Mouse (Mus musculus): ENCODE data around the gene Cldn34b2. TPM values are rescaled to one million over a fixed set of nuclear protein-coding genes. Genes with fewer than 3 reads are reported as not detected.
"Not testable (repeated sequence)": the region's sequence is repeated elsewhere in the genome, so short reads cannot be mapped to it uniquely, and the experiment has no call there.

Gene Cldn34b2
- not detected in 2 replicates for polyA plus RNA-seq (2016; fragmentation: Nextera tagmentation; extraction: Ambion mirVana)

GRCm38 (mm10) chrX:155128312-155128711 is at the start of gene Cldn34b2:
Gene Cldn34b2 (minus strand): TSS chrX:155128412.
- not testable (repeated sequence) for H3K36me3 ChIP-seq; H3K4me3 ChIP-seq; H3K4me2 ChIP-seq (replicated peaks); H3K27ac ChIP-seq (replicated peaks); H3K9me3 ChIP-seq; H3K9ac ChIP-seq (replicated peaks); H3K27me3 ChIP-seq; H3K4me1 ChIP-seq; ATAC-seq (ENCODE audit: low FRiP score, low read depth)
- WGBS, result 82% methylated on average over 3 of the region's 3 CpGs

- no peak for ATAC-seq (ENCODE audit: low FRiP score, low read depth)
- WGBS, result 78% methylated on average over 2 of the region's 2 CpGs
- no peaks in the 10 kb centered on the region for H3K27me3 ChIP-seq
- H3K27ac ChIP-seq (replicated peaks), result no peak overlapping the region
- 0 out of 2 replicates have a peak, but pooled peaks cover 3% of the 10 kb centered on the region for H3K9me3 ChIP-seq
- H3K4me3 ChIP-seq, result no peak overlapping the region
- H3K4me1 ChIP-seq, result no peaks in the 10 kb centered on the region
- no peak overlapping the region for H3K9ac ChIP-seq (replicated peaks)
- H3K4me2 ChIP-seq (replicated peaks), result no peak overlapping the region
- no peaks in the 10 kb centered on the region for H3K36me3 ChIP-seq
Observed at GRCm38 (mm10) chrX:155177640-155178039, 49.4 kb upstream of the Cldn34b2 start.

- Histone ChIP-seq H3K27ac (replicated peaks) (no peak overlapping the region), H3K4me1 (no peaks in the 10 kb centered on the region), H3K4me2 (replicated peaks) (no peak overlapping the region), H3K4me3 (no peak overlapping the region), H3K9ac (replicated peaks) (no peak overlapping the region), H3K27me3 (no peaks in the 10 kb centered on the region), H3K36me3 (no peaks in the 10 kb centered on the region), H3K9me3 (0 out of 2 replicates have a peak, but pooled peaks cover 3% of the 10 kb centered on the region)
- 80% methylated on average over 2 of the region's 2 CpGs for WGBS
- ATAC-seq (ENCODE audit: low FRiP score, low read depth), result no peak
Observed at GRCm38 (mm10) chrX:155177230-155177629, 49.0 kb upstream of the Cldn34b2 start.

GRCm38 (mm10) chrX:155175568-155175967 is 47.4 kb upstream of the Cldn34b2 start:
- Histone ChIP-seq H3K36me3 (no peaks in the 10 kb centered on the region), H3K4me3 (no peak overlapping the region), H3K9me3 (0 out of 2 replicates have a peak, but pooled peaks cover 3% of the 10 kb centered on the region), H3K4me1 (no peaks in the 10 kb centered on the region), H3K27ac (replicated peaks) (no peak overlapping the region), H3K27me3 (no peaks in the 10 kb centered on the region), H3K9ac (replicated peaks) (no peak overlapping the region), H3K4me2 (replicated peaks) (no peak overlapping the region)
- ATAC-seq (ENCODE audit: low FRiP score, low read depth), result no peak
- 79% methylated on average over 4 of the region's 4 CpGs for WGBS

- Histone ChIP-seq H3K4me2 (replicated peaks) (no peak overlapping the region), H3K9me3 (0 out of 2 replicates have a peak, but pooled peaks cover 3% of the 10 kb centered on the region), H3K9ac (replicated peaks) (no peak overlapping the region), H3K4me3 (no peak overlapping the region), H3K4me1 (no peaks in the 10 kb centered on the region), H3K27ac (replicated peaks) (no peak overlapping the region), H3K27me3 (no peaks in the 10 kb centered on the region), H3K36me3 (no peaks in the 10 kb centered on the region)
- no peak for ATAC-seq (ENCODE audit: low FRiP score, low read depth)
Observed at GRCm38 (mm10) chrX:155172310-155172709, 44.1 kb upstream of the Cldn34b2 start.

GRCm38 (mm10) chrX:155171754-155172153 is 43.5 kb upstream of the Cldn34b2 start:
- WGBS, result 65% methylated on average over 1 of the region's 1 CpGs
- Histone ChIP-seq H3K9ac (replicated peaks) (no peak overlapping the region), H3K4me2 (replicated peaks) (no peak overlapping the region), H3K27me3 (no peaks in the 10 kb centered on the region), H3K27ac (replicated peaks) (no peak overlapping the region), H3K4me3 (no peak overlapping the region), H3K9me3 (0 out of 2 replicates have a peak, but pooled peaks cover 3% of the 10 kb centered on the region), H3K36me3 (no peaks in the 10 kb centered on the region), H3K4me1 (no peaks in the 10 kb centered on the region)
- no peak for ATAC-seq (ENCODE audit: low FRiP score, low read depth)

GRCm38 (mm10) chrX:155169886-155170285 is 41.7 kb upstream of the Cldn34b2 start:
- WGBS, result 96% methylated on average over 8 of the region's 8 CpGs

GRCm38 (mm10) chrX:155167667-155168066 is 39.5 kb upstream of the Cldn34b2 start:
- 85% methylated on average over 3 of the region's 3 CpGs for WGBS
- no peak overlapping the region for H3K27ac ChIP-seq (replicated peaks)
- H3K4me3 ChIP-seq, result no peak overlapping the region
- ATAC-seq (ENCODE audit: low FRiP score, low read depth), result no peak
- no peaks in the 10 kb centered on the region for H3K27me3 ChIP-seq
- no peak overlapping the region for H3K4me2 ChIP-seq (replicated peaks)
- H3K36me3 ChIP-seq, result no peaks in the 10 kb centered on the region
- no peak overlapping the region for H3K9ac ChIP-seq (replicated peaks)
- H3K9me3 ChIP-seq, result no peaks in the 10 kb centered on the region
- H3K4me1 ChIP-seq, result no peaks in the 10 kb centered on the region

More at GRCm38 (mm10) chrX:155169886-155170285, 41.7 kb upstream of the Cldn34b2 start:
- Histone ChIP-seq H3K4me2 (replicated peaks) (no peak overlapping the region), H3K9me3 (0 out of 2 replicates have a peak, but pooled peaks cover 3% of the 10 kb centered on the region), H3K27ac (replicated peaks) (no peak overlapping the region), H3K4me3 (no peak overlapping the region), H3K9ac (replicated peaks) (no peak overlapping the region), H3K27me3 (no peaks in the 10 kb centered on the region), H3K4me1 (no peaks in the 10 kb centered on the region), H3K36me3 (no peaks in the 10 kb centered on the region)
- no peak for ATAC-seq (ENCODE audit: low FRiP score, low read depth)

GRCm38 (mm10) chrX:155166313-155166712 is 38.1 kb upstream of the Cldn34b2 start:
- H3K9ac ChIP-seq (replicated peaks), result no peak overlapping the region
- H3K9me3 ChIP-seq, result no peaks in the 10 kb centered on the region
- WGBS, result 78% methylated on average over 2 of the region's 2 CpGs
- ATAC-seq (ENCODE audit: low FRiP score, low read depth), result no peak
- H3K4me2 ChIP-seq (replicated peaks), result no peak overlapping the region
- no peak overlapping the region for H3K4me3 ChIP-seq
- H3K27me3 ChIP-seq, result no peaks in the 10 kb centered on the region
- no peaks in the 10 kb centered on the region for H3K36me3 ChIP-seq
- no peak overlapping the region for H3K27ac ChIP-seq (replicated peaks)
- H3K4me1 ChIP-seq, result no peaks in the 10 kb centered on the region

- no peak overlapping the region for H3K4me2 ChIP-seq (replicated peaks)
- 73% methylated on average over 1 of the region's 1 CpGs for WGBS
- no peaks in the 10 kb centered on the region for H3K27me3 ChIP-seq
- H3K36me3 ChIP-seq, result no peaks in the 10 kb centered on the region
- no peaks in the 10 kb centered on the region for H3K4me1 ChIP-seq
- no peak overlapping the region for H3K9ac ChIP-seq (replicated peaks)
- H3K4me3 ChIP-seq, result no peak overlapping the region
- no peaks in the 10 kb centered on the region for H3K9me3 ChIP-seq
- ATAC-seq (ENCODE audit: low FRiP score, low read depth), result no peak
- H3K27ac ChIP-seq (replicated peaks), result no peak overlapping the region
Observed at GRCm38 (mm10) chrX:155163553-155163952, 35.3 kb upstream of the Cldn34b2 start.

GRCm38 (mm10) chrX:155151868-155152267 is 23.7 kb upstream of the Cldn34b2 start:
- Histone ChIP-seq H3K4me3 (no peak overlapping the region), H3K4me1 (no peaks in the 10 kb centered on the region), H3K4me2 (replicated peaks) (no peak overlapping the region), H3K27me3 (no peaks in the 10 kb centered on the region), H3K36me3 (no peaks in the 10 kb centered on the region), H3K9me3 (no peaks in the 10 kb centered on the region), H3K27ac (replicated peaks) (no peak overlapping the region), H3K9ac (replicated peaks) (no peak overlapping the region)
- no peak for ATAC-seq (ENCODE audit: low FRiP score, low read depth)
- WGBS, result 77% methylated on average over 1 of the region's 1 CpGs

GRCm38 (mm10) chrX:155144718-155145117 is 16.5 kb upstream of the Cldn34b2 start:
- 29% methylated on average over 3 of the region's 3 CpGs for WGBS

GRCm38 (mm10) chrX:155098024-155098423 is 30.2 kb downstream of the Cldn34b2 start:
- no peak overlapping the region for H3K4me2 ChIP-seq (replicated peaks)
- no peak for ATAC-seq (ENCODE audit: low FRiP score, low read depth)
- no peak overlapping the region for H3K9ac ChIP-seq (replicated peaks)
- H3K4me1 ChIP-seq, result no peaks in the 10 kb centered on the region
- no peaks in the 10 kb centered on the region for H3K27me3 ChIP-seq
- H3K36me3 ChIP-seq, result no peaks in the 10 kb centered on the region
- no peak overlapping the region for H3K27ac ChIP-seq (replicated peaks)
- no peaks in the 10 kb centered on the region for H3K9me3 ChIP-seq
- no peak overlapping the region for H3K4me3 ChIP-seq

More at GRCm38 (mm10) chrX:155144718-155145117, 16.5 kb upstream of the Cldn34b2 start:
- Histone ChIP-seq H3K36me3 (no peaks in the 10 kb centered on the region), H3K4me1 (no peaks in the 10 kb centered on the region), H3K27ac (replicated peaks) (no peak overlapping the region), H3K9ac (replicated peaks) (no peak overlapping the region), H3K9me3 (no peaks in the 10 kb centered on the region), H3K27me3 (no peaks in the 10 kb centered on the region), H3K4me3 (no peak overlapping the region), H3K4me2 (replicated peaks) (no peak overlapping the region)
- no peak for ATAC-seq (ENCODE audit: low FRiP score, low read depth)

All from midbrain, embryonic 12.5 days (tissue).